Mouse (Mus musculus) forebrain, embryonic 13.5 days (tissue): ENCODE results near the gene Ina. TPM values are rescaled to one million over a fixed set of nuclear protein-coding genes. Genes with fewer than 3 reads are reported as not detected.
A peak's percentile ranks its signal among the peaks of the same experiment; 100 is the strongest.

ENCODE experiments used
- ATAC-seq: fragments of 200-750 bp; cut with Nextera tagmentation; 2 replicates; pipeline ENCODE4 v1.8.0; 2017
- H3K27ac ChIP-seq: fragments of 300-500 bp; sonication (generic); 2 replicates; pipeline ENCODE4 v1.5.1; 2015; ENCODE audit warnings: inconsistent platforms, mild to moderate bottlenecking, moderate library complexity
- H3K27me3 ChIP-seq: fragments of 300-500 bp; sonication (generic); 2 replicates; pipeline ENCODE4 v1.6.1; 2015; ENCODE audit warnings: mild to moderate bottlenecking, inconsistent platforms
- H3K36me3 ChIP-seq: fragments of 300-500 bp; sonication (generic); 2 replicates; pipeline ENCODE4 v1.6.1; 2015; ENCODE audit warnings: mild to moderate bottlenecking, inconsistent platforms; ENCODE audit not compliant: poor library complexity, severe bottlenecking
- H3K4me1 ChIP-seq: fragments of 300-500 bp; sonication (generic); 2 replicates; pipeline ENCODE4 v1.6.1; 2015; ENCODE audit warnings: inconsistent platforms
- H3K4me2 ChIP-seq: fragments of 300-500 bp; sonication (generic); 2 replicates; pipeline ENCODE4 v1.6.1; 2015; ENCODE audit warnings: inconsistent platforms, mild to moderate bottlenecking, moderate library complexity
- H3K4me3 ChIP-seq: fragments of 300-500 bp; sonication (generic); 2 replicates; pipeline ENCODE4 v1.5.1; 2015; ENCODE audit warnings: mild to moderate bottlenecking, inconsistent platforms
- H3K9ac ChIP-seq: fragments of 300-500 bp; sonication (generic); 2 replicates; pipeline ENCODE4 v1.6.1; 2015; ENCODE audit warnings: mild to moderate bottlenecking, inconsistent platforms
- H3K9me3 ChIP-seq: fragments of 300-500 bp; sonication (generic); replicated peaks from 2 replicates; pipeline ENCODE4 v1.6.1; 2016; ENCODE audit warnings: inconsistent platforms
- WGBS: fragments of 180-500 bp; shearing (Covaris S2); methylation state at CpG from one replicate; pipeline ENCODE4 v1.1.7; 2015; 5-methylcytosine and 5-hydroxymethylcytosine counted together
- polyA plus RNA-seq: library from polyadenylated mRNA; unstranded; fragments of >200 nt; fragmentation: Nextera tagmentation; extraction: Ambion mirVana; gene quantifications from 2 replicates; pipeline ENCODE4 v1.2.1, GENCODE M21; 2015

Ina gene
- polyA plus RNA-seq, 1 experiment from 2014 or later = 206 TPM

DNA sequence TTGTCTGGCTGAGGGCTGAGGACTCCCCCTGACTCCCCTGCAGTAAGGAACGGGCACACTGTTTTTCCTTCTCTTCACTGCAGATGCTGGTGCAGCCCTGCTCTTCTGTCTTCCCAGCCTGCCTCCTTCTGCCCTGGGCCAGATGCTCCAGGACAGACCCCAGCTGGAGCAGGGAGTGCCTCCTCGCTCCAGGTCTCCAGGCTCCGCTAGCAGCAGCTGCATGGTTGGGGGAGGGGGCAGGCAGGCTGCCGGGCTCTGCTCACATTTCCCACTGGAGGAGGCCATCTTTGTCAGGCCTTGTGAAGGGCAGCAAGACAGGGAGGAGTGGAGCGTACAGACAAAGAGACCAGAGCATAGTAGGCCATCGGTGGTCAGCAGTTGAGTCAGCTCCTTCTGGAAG lies 4.8 kb downstream of the Ina start:
- ATAC-seq = no peak; the same call in 1 of the 2 replicates

GRCm38 (mm10) chr19:47022709-47023108 lies 8.2 kb downstream of the Ina start:
- Histone ChIP-seq H3K9ac (no peak overlapping the region), H3K9me3 (no peaks in the 10 kb centered on the region), H3K36me3 (peaks cover 48% of the 10 kb centered on the region), H3K27me3 (peaks cover 6% of the 10 kb centered on the region; the same call in 1 of the 2 replicates), H3K4me1 (peaks cover 13% of the 10 kb centered on the region), H3K4me3 (no peak overlapping the region), H3K27ac (no peak overlapping the region), H3K4me2 (no peak overlapping the region)
- no peak for ATAC-seq
- 80% methylated on average over 4 of the region's 4 CpGs for WGBS

More for the DNA sequence above, 4.8 kb downstream of the Ina start:
- peak overlapping the region; percentile 61 for H3K4me2 ChIP-seq
- H3K9me3 ChIP-seq = no peaks in the 10 kb centered on the region
- WGBS = 27% methylated on average over 6 of the region's 6 CpGs
- peak overlapping the region; percentile 26; the same call in 1 of the 2 replicates for H3K27ac ChIP-seq
- peak overlapping the region; percentile 63 for H3K9ac ChIP-seq
- H3K27me3 ChIP-seq = peaks cover 36% of the 10 kb centered on the region
- peaks cover 26% of the 10 kb centered on the region for H3K36me3 ChIP-seq
- H3K4me3 ChIP-seq = peak overlapping the region; percentile 64
- H3K4me1 ChIP-seq = peaks cover 21% of the 10 kb centered on the region

- H3K9ac ChIP-seq = no peak overlapping the region
- H3K4me1 ChIP-seq = peaks cover 13% of the 10 kb centered on the region
- H3K27me3 ChIP-seq = no peaks in the 10 kb centered on the region
- no peak overlapping the region for H3K27ac ChIP-seq
- peaks cover 48% of the 10 kb centered on the region for H3K36me3 ChIP-seq
- H3K9me3 ChIP-seq = no peaks in the 10 kb centered on the region
- H3K4me3 ChIP-seq = no peak overlapping the region
- no peak for ATAC-seq
- WGBS = 91% methylated on average over 13 of the region's 13 CpGs
- no peak overlapping the region for H3K4me2 ChIP-seq
Measured at GRCm38 (mm10) chr19:47023546-47023945, 9.0 kb downstream of the Ina start.

- Histone ChIP-seq H3K27ac (no peak overlapping the region), H3K4me1 (peaks cover 1% of the 10 kb centered on the region), H3K36me3 (peaks cover 48% of the 10 kb centered on the region), H3K4me3 (no peak overlapping the region), H3K9me3 (no peaks in the 10 kb centered on the region), H3K27me3 (no peaks in the 10 kb centered on the region), H3K9ac (no peak overlapping the region), H3K4me2 (no peak overlapping the region)
- ATAC-seq = no peak
- 89% methylated on average over 10 of the region's 10 CpGs for WGBS
Measured at GRCm38 (mm10) chr19:47024954-47025353, 10.5 kb downstream of the Ina start.

DNA sequence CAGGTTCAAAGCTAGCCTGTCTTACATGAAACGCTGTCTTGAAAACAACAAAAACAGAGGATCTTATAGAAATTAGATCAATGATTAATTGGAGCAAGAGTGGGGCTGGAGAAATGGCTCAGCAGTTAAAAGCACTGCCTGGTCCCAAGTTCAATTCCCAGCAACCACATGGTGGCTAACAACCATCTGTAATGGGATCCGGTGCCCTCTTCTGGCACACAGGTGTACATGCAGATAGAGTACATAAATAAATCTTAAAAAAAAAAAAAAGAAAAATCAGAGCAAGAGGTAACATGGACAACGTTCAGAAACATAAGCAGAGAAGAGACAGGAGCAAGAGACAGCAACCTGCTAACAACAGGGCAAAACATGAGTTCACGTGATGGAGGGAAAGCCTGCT lies 12.0 kb downstream of the Ina start:
- WGBS = 87% methylated on average over 4 of the region's 4 CpGs
- no peaks in the 10 kb centered on the region for H3K4me1 ChIP-seq

GRCm38 (mm10) chr19:47029796-47030195 lies 15.3 kb downstream of the Ina start:
- H3K36me3 ChIP-seq = peaks cover 37% of the 10 kb centered on the region
- no peak for ATAC-seq
- H3K4me3 ChIP-seq = no peak overlapping the region
- 61% methylated on average over 9 of the region's 9 CpGs for WGBS
- H3K4me1 ChIP-seq = no peaks in the 10 kb centered on the region
- H3K9ac ChIP-seq = no peak overlapping the region
- peak overlapping the region; percentile 25 for H3K27ac ChIP-seq
- H3K9me3 ChIP-seq = no peaks in the 10 kb centered on the region
- no peak overlapping the region for H3K4me2 ChIP-seq
- no peaks in the 10 kb centered on the region for H3K27me3 ChIP-seq

More for the DNA sequence above, 12.0 kb downstream of the Ina start:
- Histone ChIP-seq H3K27ac (no peak overlapping the region), H3K9ac (no peak overlapping the region), H3K4me3 (no peak overlapping the region), H3K4me2 (no peak overlapping the region), H3K27me3 (no peaks in the 10 kb centered on the region), H3K36me3 (peaks cover 48% of the 10 kb centered on the region), H3K9me3 (no peaks in the 10 kb centered on the region)
- no peak for ATAC-seq

DNA sequence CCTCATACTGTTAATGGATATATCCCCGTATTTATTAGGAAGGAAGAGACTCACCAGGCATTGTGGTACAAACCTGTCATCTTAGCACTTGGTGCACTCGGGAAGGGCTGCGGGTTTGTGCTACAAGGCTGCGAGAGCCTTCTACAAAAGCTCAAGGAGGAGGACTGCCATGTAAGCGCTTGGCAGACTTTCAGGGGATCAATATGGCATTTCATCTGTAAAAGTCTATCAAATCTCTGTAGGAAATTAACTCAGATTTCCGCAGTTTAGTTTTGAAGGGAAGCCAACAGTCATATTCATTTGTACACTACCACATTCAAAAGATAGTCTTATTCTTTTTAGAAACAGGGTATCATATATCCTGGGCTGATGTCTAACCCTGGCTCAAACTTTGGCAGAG lies 17.3 kb downstream of the Ina start:
- Histone ChIP-seq H3K36me3 (peaks cover 27% of the 10 kb centered on the region), H3K27me3 (no peaks in the 10 kb centered on the region), H3K4me1 (no peaks in the 10 kb centered on the region), H3K9me3 (no peaks in the 10 kb centered on the region), H3K4me3 (no peak overlapping the region), H3K4me2 (no peak overlapping the region), H3K27ac (no peak overlapping the region), H3K9ac (no peak overlapping the region)
- 83% methylated on average over 6 of the region's 6 CpGs for WGBS
- no peak for ATAC-seq

- no peak for ATAC-seq
- Histone ChIP-seq H3K36me3 (peaks cover 57% of the 10 kb centered on the region), H3K9me3 (no peaks in the 10 kb centered on the region), H3K4me2 (no peak overlapping the region), H3K4me3 (no peak overlapping the region), H3K9ac (no peak overlapping the region), H3K4me1 (no peaks in the 10 kb centered on the region), H3K27ac (no peak overlapping the region), H3K27me3 (no peaks in the 10 kb centered on the region)
- 94% methylated on average over 4 of the region's 4 CpGs for WGBS
Measured at GRCm38 (mm10) chr19:47034916-47035315, 20.4 kb downstream of the Ina start.

DNA sequence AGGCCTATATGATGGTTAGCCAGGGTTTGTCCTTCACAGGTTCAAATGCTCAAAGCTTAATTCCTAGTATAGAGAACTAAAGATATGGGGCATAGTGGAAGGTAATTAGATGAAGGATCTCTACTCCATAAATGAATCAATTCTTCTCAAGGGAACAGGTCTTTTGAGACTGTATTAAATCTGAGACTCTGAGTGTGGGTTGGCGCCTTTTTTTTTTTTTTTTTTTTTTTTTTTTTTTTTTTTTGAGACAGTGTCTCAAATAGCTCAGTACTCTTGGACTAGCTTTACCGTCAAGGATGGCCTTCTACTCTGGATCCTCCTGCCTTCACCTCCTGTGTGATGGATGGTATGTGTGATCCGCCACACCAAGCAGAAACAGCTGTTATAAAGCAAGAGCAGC lies 22.1 kb downstream of the Ina start:
- ATAC-seq = no peak
- Histone ChIP-seq H3K4me3 (no peak overlapping the region), H3K4me1 (no peaks in the 10 kb centered on the region), H3K27me3 (no peaks in the 10 kb centered on the region), H3K4me2 (no peak overlapping the region), H3K9ac (no peak overlapping the region), H3K27ac (no peak overlapping the region), H3K36me3 (peaks cover 72% of the 10 kb centered on the region), H3K9me3 (no peaks in the 10 kb centered on the region)
- WGBS = 97% methylated on average over 3 of the region's 3 CpGs

- no peaks in the 10 kb centered on the region for H3K27me3 ChIP-seq
- peaks cover 59% of the 10 kb centered on the region for H3K36me3 ChIP-seq
- WGBS = 93% methylated on average over 3 of the region's 3 CpGs
- H3K4me2 ChIP-seq = no peak overlapping the region
- H3K4me3 ChIP-seq = no peak overlapping the region
- H3K27ac ChIP-seq = no peak overlapping the region
- H3K9me3 ChIP-seq = no peaks in the 10 kb centered on the region
- no peaks in the 10 kb centered on the region for H3K4me1 ChIP-seq
- no peak overlapping the region for H3K9ac ChIP-seq
- no peak for ATAC-seq
Measured at GRCm38 (mm10) chr19:47040720-47041473, 26.4 kb downstream of the Ina start.

DNA sequence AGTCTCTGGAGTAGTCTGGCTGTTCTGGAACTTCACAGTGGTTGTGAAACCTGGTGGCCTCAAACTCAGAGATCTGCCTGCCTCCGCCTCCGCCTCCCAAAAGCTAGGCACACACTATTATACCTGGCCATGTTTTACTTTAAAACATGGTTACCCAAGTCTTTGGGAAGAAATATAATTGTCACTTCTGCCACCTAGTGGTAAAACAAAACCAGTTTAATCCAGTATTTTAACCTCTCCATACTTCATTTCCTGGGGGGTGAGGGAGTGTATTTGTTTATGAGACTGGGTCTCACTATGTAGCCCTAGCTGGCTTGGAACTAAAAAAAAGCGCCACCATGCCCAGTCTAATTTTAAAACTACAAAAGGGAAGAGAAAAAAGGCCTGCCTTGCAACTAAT lies 29.1 kb downstream of the Ina start:
- Histone ChIP-seq H3K4me2 (no peak overlapping the region), H3K9me3 (no peaks in the 10 kb centered on the region), H3K27me3 (no peaks in the 10 kb centered on the region), H3K36me3 (peaks cover 60% of the 10 kb centered on the region), H3K4me1 (peaks cover 3% of the 10 kb centered on the region; the same call in 1 of the 2 replicates), H3K4me3 (no peak overlapping the region), H3K27ac (no peak overlapping the region), H3K9ac (no peak overlapping the region)
- 91% methylated on average over 3 of the region's 3 CpGs for WGBS
- ATAC-seq = no peak

DNA sequence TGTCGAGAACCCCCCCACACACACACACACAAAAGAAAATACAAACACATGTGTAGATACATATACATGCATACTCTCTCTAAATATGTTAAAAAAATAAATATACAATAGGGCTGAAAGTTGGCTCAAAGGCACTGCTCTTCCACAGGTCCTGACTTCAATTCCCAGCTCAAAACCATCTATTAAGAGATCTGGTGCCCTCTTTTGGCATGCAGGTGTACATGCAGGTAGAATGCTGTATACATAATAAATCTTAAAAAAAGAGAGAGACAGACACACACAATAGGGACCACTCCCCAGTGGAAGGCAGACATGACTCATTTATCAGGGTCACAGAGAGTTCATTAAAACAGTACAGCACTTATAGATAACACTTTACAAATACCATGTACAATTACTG lies 31.8 kb downstream of the Ina start:
- Histone ChIP-seq H3K9ac (no peak overlapping the region), H3K36me3 (peaks cover 35% of the 10 kb centered on the region), H3K27me3 (no peaks in the 10 kb centered on the region), H3K4me1 (peaks cover 20% of the 10 kb centered on the region), H3K4me2 (no peak overlapping the region), H3K9me3 (no peaks in the 10 kb centered on the region), H3K27ac (no peak overlapping the region), H3K4me3 (no peak overlapping the region)
- no peak for ATAC-seq
- WGBS = 96% methylated on average over 1 of the region's 1 CpGs
